Mouse (Mus musculus) midbrain, embryonic 14.5 days (tissue): ENCODE results near the gene AC124502.3. TPM values are rescaled to one million over a fixed set of nuclear protein-coding genes. Genes with fewer than 3 reads are reported as not detected.

Experiments
- ATAC-seq: fragments of 200-750 bp; cut with Nextera tagmentation; 2 replicates; pipeline ENCODE4 v1.8.0; 2017; ENCODE audit warnings: moderate number of reproducible peaks, moderate library complexity; ENCODE audit not compliant: low FRiP score, low TSS enrichment
- DNase-seq: peaks from one replicate; pipeline ENCODE4 v3.0.0-alpha.2; 2015
- H3K27ac ChIP-seq: fragments of 300-500 bp; sonication (generic); replicated peaks from 2 replicates; pipeline ENCODE4 v1.5.1; 2014; ENCODE audit warnings: mild to moderate bottlenecking, low read depth, low read length, moderate library complexity
- H3K27me3 ChIP-seq: fragments of 300-500 bp; sonication (generic); 2 replicates; pipeline ENCODE4 v1.6.1; 2014; ENCODE audit warnings: low read length, control low read depth, mixed read lengths; ENCODE audit not compliant: control insufficient read depth, insufficient read depth
- H3K36me3 ChIP-seq: fragments of 300-500 bp; sonication (generic); 2 replicates; pipeline ENCODE4 v1.6.1; 2014; ENCODE audit warnings: low read length, control low read depth; ENCODE audit not compliant: control insufficient read depth, insufficient read depth
- H3K4me1 ChIP-seq: fragments of 300-500 bp; sonication (generic); 2 replicates; pipeline ENCODE4 v1.6.1; 2014; ENCODE audit warnings: mild to moderate bottlenecking, antibody characterized with exemption, low read length, control low read depth; ENCODE audit not compliant: control insufficient read depth, insufficient read depth
- H3K4me2 ChIP-seq: fragments of 300-500 bp; sonication (generic); 2 replicates; pipeline ENCODE4 v1.6.1; 2014; ENCODE audit warnings: mild to moderate bottlenecking, low read length, moderate library complexity
- H3K4me3 ChIP-seq: fragments of 300-500 bp; sonication (generic); replicated peaks from 2 replicates; pipeline ENCODE4 v1.5.1; 2014; ENCODE audit warnings: low read depth, low read length
- H3K9ac ChIP-seq: fragments of 300-500 bp; sonication (generic); replicated peaks from 2 replicates; pipeline ENCODE4 v1.6.1; 2014; ENCODE audit warnings: mild to moderate bottlenecking, low read length, moderate library complexity
- H3K9me3 ChIP-seq: fragments of 300-500 bp; sonication (generic); 2 replicates; pipeline ENCODE4 v1.6.1; 2016; ENCODE audit warnings: low read length, control low read depth, mixed read lengths; ENCODE audit not compliant: control insufficient read depth
- WGBS: fragments of 180-500 bp; shearing (Covaris S2); extraction: QIAGEN DNeasy Blood & Tissue Kit; methylation state at CpG from one replicate; pipeline ENCODE4 v1.1.7; 2014; 5-methylcytosine and 5-hydroxymethylcytosine counted together
- polyA plus RNA-seq: library from polyadenylated mRNA; unstranded; fragments of >200 nt; fragmentation: Nextera tagmentation; extraction: Ambion mirVana; gene quantifications from 2 replicates; pipeline ENCODE4 v1.2.1, GENCODE M21; 2014

AC124502.3 gene
- polyA plus RNA-seq, 1 experiment from 2014 or later, result 1.6 TPM

GRCm38 (mm10) chr19:5060365-5061330 is 22.0 kb downstream of the AC124502.3 start:
- Histone ChIP-seq H3K27me3 (no peaks in the 10 kb centered on the region), H3K27ac (no peak overlapping the region), H3K9ac (no peak overlapping the region), H3K4me1 (0 out of 2 replicates have a peak, but pooled peaks cover 8% of the 10 kb centered on the region), H3K4me2 (no peak overlapping the region), H3K4me3 (no peak overlapping the region), H3K9me3 (no peaks in the 10 kb centered on the region), H3K36me3 (no peaks in the 10 kb centered on the region)
- DNase-seq, result no peak
- no peak for ATAC-seq
- WGBS, result 51% methylated on average over 5 of the region's 5 CpGs

GRCm38 (mm10) chr19:5062041-5062440 is 23.4 kb downstream of the AC124502.3 start:
- Histone ChIP-seq H3K4me2 (no peak overlapping the region), H3K4me3 (no peak overlapping the region), H3K9ac (no peak overlapping the region), H3K9me3 (no peaks in the 10 kb centered on the region), H3K4me1 (0 out of 2 replicates have a peak, but pooled peaks cover 8% of the 10 kb centered on the region), H3K36me3 (no peaks in the 10 kb centered on the region), H3K27ac (no peak overlapping the region), H3K27me3 (peaks cover 3% of the 10 kb centered on the region; the same call in 1 of the 2 replicates)
- DNase-seq, result no peak
- no peak for ATAC-seq
- WGBS, result 83% methylated on average over 5 of the region's 5 CpGs

- DNase-seq (no peak), ATAC-seq (no peak)
- peaks cover 6% of the 10 kb centered on the region; the same call in 1 of the 2 replicates for H3K27me3 ChIP-seq
- no peaks in the 10 kb centered on the region for H3K36me3 ChIP-seq
- H3K27ac ChIP-seq, result no peak overlapping the region
- peaks cover 10% of the 10 kb centered on the region; the same call in 1 of the 2 replicates for H3K4me1 ChIP-seq
- H3K4me3 ChIP-seq, result no peak overlapping the region
- H3K4me2 ChIP-seq, result no peak overlapping the region
- no peak overlapping the region for H3K9ac ChIP-seq
- H3K9me3 ChIP-seq, result no peaks in the 10 kb centered on the region
- 87% methylated on average over 6 of the region's 6 CpGs for WGBS
Measured at GRCm38 (mm10) chr19:5062446-5062845, 23.8 kb downstream of the AC124502.3 start.

GRCm38 (mm10) chr19:5065104-5065503 is 26.4 kb downstream of the AC124502.3 start:
- no peaks in the 10 kb centered on the region for H3K9me3 ChIP-seq
- no peak for ATAC-seq
- 76% methylated on average over 7 of the region's 7 CpGs for WGBS
- peaks cover 32% of the 10 kb centered on the region for H3K27me3 ChIP-seq
- no peak overlapping the region for H3K4me3 ChIP-seq
- no peaks in the 10 kb centered on the region for H3K36me3 ChIP-seq
- no peak overlapping the region for H3K4me2 ChIP-seq
- no peak for DNase-seq
- no peak overlapping the region for H3K27ac ChIP-seq
- H3K4me1 ChIP-seq, result peaks cover 16% of the 10 kb centered on the region
- H3K9ac ChIP-seq, result no peak overlapping the region

- H3K4me3 ChIP-seq, result peak overlapping the region; percentile 33
- DNase-seq (no peak), ATAC-seq (no peak)
- H3K27me3 ChIP-seq, result peaks cover 33% of the 10 kb centered on the region
- H3K4me2 ChIP-seq, result peak overlapping the region; percentile 72
- H3K36me3 ChIP-seq, result no peaks in the 10 kb centered on the region
- WGBS, result 13% methylated on average over 15 of the region's 15 CpGs
- H3K9ac ChIP-seq, result peak overlapping the region; percentile 57; the same call in 1 of the 2 replicates
- no peak overlapping the region for H3K27ac ChIP-seq
- no peaks in the 10 kb centered on the region for H3K9me3 ChIP-seq
- peaks cover 28% of the 10 kb centered on the region for H3K4me1 ChIP-seq
Measured at GRCm38 (mm10) chr19:5067040-5067799, 28.5 kb downstream of the AC124502.3 start.

- no peaks in the 10 kb centered on the region for H3K9me3 ChIP-seq
- DNase-seq (peak; percentile 69), ATAC-seq (no peak)
- H3K4me2 ChIP-seq, result peak within 1 kb of the TSS; percentile 72
- H3K27me3 ChIP-seq, result peaks cover 33% of the 10 kb centered on the region
- WGBS, result 2% methylated on average over 56 of the region's 56 CpGs
- no peak within 1 kb of the TSS for H3K27ac ChIP-seq
- H3K4me1 ChIP-seq, result peaks cover 31% of the 10 kb centered on the region
- H3K9ac ChIP-seq, result peak within 1 kb of the TSS; percentile 57
- peak within 1 kb of the TSS; percentile 33 for H3K4me3 ChIP-seq
- no peaks in the 10 kb centered on the region for H3K36me3 ChIP-seq
Measured at GRCm38 (mm10) chr19:5067867-5068569, 29.3 kb downstream of the AC124502.3 start, which contains the start of gene Cd248. TSS of gene Cd248 (plus strand) at chr19:5068078.

GRCm38 (mm10) chr19:5068570-5069234 is 30.0 kb downstream of the AC124502.3 start:
- H3K9ac ChIP-seq, result peak overlapping the region; percentile 57; the same call in 1 of the 2 replicates
- no peaks in the 10 kb centered on the region for H3K36me3 ChIP-seq
- H3K27ac ChIP-seq, result no peak overlapping the region
- peaks cover 33% of the 10 kb centered on the region for H3K27me3 ChIP-seq
- ATAC-seq (no peak), DNase-seq (no peak)
- H3K4me3 ChIP-seq, result peak overlapping the region; percentile 33
- no peaks in the 10 kb centered on the region for H3K9me3 ChIP-seq
- 37% methylated on average over 21 of the region's 21 CpGs for WGBS
- H3K4me2 ChIP-seq, result peak overlapping the region; percentile 72
- peaks cover 31% of the 10 kb centered on the region for H3K4me1 ChIP-seq

- WGBS, result 85% methylated on average over 5 of the region's 5 CpGs
- no peak for DNase-seq
- peaks cover 31% of the 10 kb centered on the region for H3K4me1 ChIP-seq
- H3K9me3 ChIP-seq, result no peaks in the 10 kb centered on the region
- no peak overlapping the region for H3K9ac ChIP-seq
- H3K27me3 ChIP-seq, result peaks cover 33% of the 10 kb centered on the region
- no peaks in the 10 kb centered on the region for H3K36me3 ChIP-seq
- ATAC-seq, result no peak
- H3K4me2 ChIP-seq, result no peak overlapping the region
- no peak overlapping the region for H3K4me3 ChIP-seq
- no peak overlapping the region for H3K27ac ChIP-seq
Measured at GRCm38 (mm10) chr19:5069486-5069885, 30.8 kb downstream of the AC124502.3 start.
